Mouse (Mus musculus) kidney, embryonic 14.5 days (tissue): ENCODE measurements at regions not wholly inside any gene's neighbourhood (a gene's known extent, or its start where the extent isn't known, plus 50 kb on each side); places are given as distances from the start of the nearest gene placed in this dataset.

ENCODE experiments used
- ATAC-seq: fragments of 200-750 bp; cut with Nextera tagmentation; 2 replicates; pipeline ENCODE4 v1.8.0; 2017; ENCODE audit warnings: moderate number of reproducible peaks, mild to moderate bottlenecking, moderate TSS enrichment, moderate library complexity; ENCODE audit not compliant: low FRiP score, low TSS enrichment
- H3K27ac ChIP-seq: fragments of 300-500 bp; sonication (generic); 2 replicates; pipeline ENCODE4 v1.5.1; 2014; ENCODE audit warnings: low read depth, mild to moderate bottlenecking, low read length, moderate library complexity, mixed read lengths
- H3K27me3 ChIP-seq: fragments of 300-500 bp; sonication (generic); 2 replicates; pipeline ENCODE4 v1.6.1; 2014; ENCODE audit warnings: mild to moderate bottlenecking, low read length; ENCODE audit not compliant: control insufficient read depth, insufficient read depth
- H3K36me3 ChIP-seq: fragments of 300-500 bp; sonication (generic); 2 replicates; pipeline ENCODE4 v1.6.1; 2014; ENCODE audit warnings: low read length, mixed read lengths; ENCODE audit not compliant: control insufficient read depth, insufficient read depth
- H3K4me1 ChIP-seq: fragments of 300-500 bp; sonication (generic); 2 replicates; pipeline ENCODE4 v1.6.1; 2014; ENCODE audit warnings: low read length, mixed read lengths; ENCODE audit not compliant: control insufficient read depth, insufficient read depth
- H3K4me2 ChIP-seq: fragments of 300-500 bp; sonication (generic); replicated peaks from 2 replicates; pipeline ENCODE4 v1.6.1; 2014; ENCODE audit warnings: low read depth, mild to moderate bottlenecking, low read length
- H3K4me3 ChIP-seq: fragments of 300-500 bp; sonication (generic); 2 replicates; pipeline ENCODE4 v1.5.1; 2014; ENCODE audit warnings: mild to moderate bottlenecking, low read length
- H3K9ac ChIP-seq: fragments of 300-500 bp; sonication (generic); 2 replicates; pipeline ENCODE4 v1.6.1; 2014; ENCODE audit warnings: low read depth, mild to moderate bottlenecking, low read length, moderate library complexity
- H3K9me3 ChIP-seq: fragments of 300-500 bp; sonication (generic); 2 replicates; pipeline ENCODE4 v1.6.1; 2016; ENCODE audit warnings: low read length; ENCODE audit not compliant: control insufficient read depth
- WGBS: fragments of 180-500 bp; shearing (Covaris S2); extraction: QIAGEN DNeasy Blood & Tissue Kit; methylation state at CpG from one replicate; pipeline ENCODE4 v1.1.7; 2014; 5-methylcytosine and 5-hydroxymethylcytosine counted together

GRCm38 (mm10) chr2:50448117-50448516 is 151.5 kb upstream of the Mmadhc start:
- no peak overlapping the region for H3K27ac ChIP-seq
- no peaks in the 10 kb centered on the region for H3K4me1 ChIP-seq
- no peaks in the 10 kb centered on the region for H3K9me3 ChIP-seq
- no peak overlapping the region for H3K9ac ChIP-seq
- no peak overlapping the region for H3K4me2 ChIP-seq
- no peak for ATAC-seq
- no peaks in the 10 kb centered on the region for H3K27me3 ChIP-seq
- no peak overlapping the region for H3K4me3 ChIP-seq
- H3K36me3 ChIP-seq, result no peaks in the 10 kb centered on the region

- no peak overlapping the region for H3K9ac ChIP-seq
- 79% methylated on average over 2 of the region's 2 CpGs for WGBS
- H3K9me3 ChIP-seq, result no peaks in the 10 kb centered on the region
- H3K4me1 ChIP-seq, result no peaks in the 10 kb centered on the region
- no peak overlapping the region for H3K4me3 ChIP-seq
- no peak overlapping the region for H3K4me2 ChIP-seq
- H3K27ac ChIP-seq, result no peak overlapping the region
- no peaks in the 10 kb centered on the region for H3K36me3 ChIP-seq
- no peaks in the 10 kb centered on the region for H3K27me3 ChIP-seq
- ATAC-seq, result no peak
These were observed 149.4 kb upstream of the Mmadhc start for GRCm38 (mm10) chr2:50445963-50446485.

- Histone ChIP-seq H3K9ac (no peak overlapping the region), H3K9me3 (no peaks in the 10 kb centered on the region), H3K27ac (no peak overlapping the region), H3K4me3 (no peak overlapping the region), H3K36me3 (no peaks in the 10 kb centered on the region), H3K27me3 (no peaks in the 10 kb centered on the region), H3K4me1 (no peaks in the 10 kb centered on the region), H3K4me2 (no peak overlapping the region)
- ATAC-seq, result no peak
These were observed 143.7 kb upstream of the Mmadhc start for GRCm38 (mm10) chr2:50440333-50440732.

- H3K9me3 ChIP-seq, result no peaks in the 10 kb centered on the region
- H3K27ac ChIP-seq, result no peak overlapping the region
- H3K4me3 ChIP-seq, result no peak overlapping the region
- no peak overlapping the region for H3K9ac ChIP-seq
- no peaks in the 10 kb centered on the region for H3K4me1 ChIP-seq
- WGBS, result 94% methylated on average over 4 of the region's 4 CpGs
- no peaks in the 10 kb centered on the region for H3K27me3 ChIP-seq
- H3K4me2 ChIP-seq, result no peak overlapping the region
- no peak for ATAC-seq
- no peaks in the 10 kb centered on the region for H3K36me3 ChIP-seq
These were observed 136.6 kb upstream of the Mmadhc start for GRCm38 (mm10) chr2:50433166-50433565.

GRCm38 (mm10) chr2:50425151-50425550 is 128.6 kb upstream of the Mmadhc start:
- ATAC-seq, result no peak
- no peaks in the 10 kb centered on the region for H3K36me3 ChIP-seq
- no peak overlapping the region for H3K4me2 ChIP-seq
- no peak overlapping the region for H3K27ac ChIP-seq
- WGBS, result 89% methylated on average over 3 of the region's 3 CpGs
- no peaks in the 10 kb centered on the region for H3K4me1 ChIP-seq
- H3K27me3 ChIP-seq, result no peaks in the 10 kb centered on the region
- no peak overlapping the region for H3K4me3 ChIP-seq
- H3K9ac ChIP-seq, result no peak overlapping the region
- no peaks in the 10 kb centered on the region for H3K9me3 ChIP-seq

- WGBS, result 31% methylated on average over 3 of the region's 3 CpGs
- Histone ChIP-seq H3K4me1 (no peaks in the 10 kb centered on the region), H3K9me3 (no peaks in the 10 kb centered on the region), H3K36me3 (no peaks in the 10 kb centered on the region), H3K9ac (no peak overlapping the region), H3K27me3 (no peaks in the 10 kb centered on the region), H3K4me3 (no peak overlapping the region), H3K27ac (no peak overlapping the region), H3K4me2 (no peak overlapping the region)
- no peak for ATAC-seq
These were observed 123.0 kb upstream of the Mmadhc start for GRCm38 (mm10) chr2:50419648-50420047.

- H3K27ac ChIP-seq, result no peak overlapping the region
- H3K36me3 ChIP-seq, result no peaks in the 10 kb centered on the region
- H3K4me3 ChIP-seq, result no peak overlapping the region
- no peak overlapping the region for H3K4me2 ChIP-seq
- no peaks in the 10 kb centered on the region for H3K27me3 ChIP-seq
- WGBS, result 87% methylated on average over 5 of the region's 5 CpGs
- H3K9ac ChIP-seq, result no peak overlapping the region
- ATAC-seq, result no peak
- no peaks in the 10 kb centered on the region for H3K9me3 ChIP-seq
- no peaks in the 10 kb centered on the region for H3K4me1 ChIP-seq
These were observed 121.0 kb upstream of the Mmadhc start for GRCm38 (mm10) chr2:50417643-50418042.

- no peak overlapping the region for H3K4me2 ChIP-seq
- H3K9me3 ChIP-seq, result no peaks in the 10 kb centered on the region
- no peaks in the 10 kb centered on the region for H3K27me3 ChIP-seq
- no peak overlapping the region for H3K4me3 ChIP-seq
- H3K4me1 ChIP-seq, result no peaks in the 10 kb centered on the region
- no peak for ATAC-seq
- WGBS, result 96% methylated on average over 5 of the region's 5 CpGs
- no peaks in the 10 kb centered on the region for H3K36me3 ChIP-seq
- no peak overlapping the region for H3K9ac ChIP-seq
- no peak overlapping the region for H3K27ac ChIP-seq
These were observed 120.5 kb upstream of the Mmadhc start for GRCm38 (mm10) chr2:50417135-50417534.

GRCm38 (mm10) chr2:50416056-50416455 is 119.5 kb upstream of the Mmadhc start:
- H3K9ac ChIP-seq, result no peak overlapping the region
- no peak overlapping the region for H3K4me3 ChIP-seq
- ATAC-seq, result no peak
- no peaks in the 10 kb centered on the region for H3K4me1 ChIP-seq
- H3K4me2 ChIP-seq, result no peak overlapping the region
- no peak overlapping the region for H3K27ac ChIP-seq
- WGBS, result 87% methylated on average over 2 of the region's 2 CpGs
- no peaks in the 10 kb centered on the region for H3K36me3 ChIP-seq
- no peaks in the 10 kb centered on the region for H3K9me3 ChIP-seq
- no peaks in the 10 kb centered on the region for H3K27me3 ChIP-seq

- ATAC-seq, result no peak
- Histone ChIP-seq H3K4me1 (no peaks in the 10 kb centered on the region), H3K36me3 (no peaks in the 10 kb centered on the region), H3K27ac (no peak overlapping the region), H3K4me3 (no peak overlapping the region), H3K9me3 (no peaks in the 10 kb centered on the region), H3K9ac (no peak overlapping the region), H3K4me2 (no peak overlapping the region), H3K27me3 (no peaks in the 10 kb centered on the region)
- WGBS, result 85% methylated on average over 4 of the region's 4 CpGs
These were observed 109.3 kb upstream of the Mmadhc start for GRCm38 (mm10) chr2:50405932-50406331.
